Mouse (Mus musculus) olfactory bulb, adult 2 months (tissue): ENCODE data around the gene Uvrag.

Experiments
- CTCF ChIP-seq: fragments of 200-500 bp; IDR thresholded peaks from 2 replicates; pipeline ENCODE4 v1.5.1; 2012; ENCODE audit warnings: low read depth, mild to moderate bottlenecking, low read length, moderate library complexity; ENCODE audit not compliant: insufficient read depth
- POLR2A ChIP-seq: fragments of 200-500 bp; IDR thresholded peaks from 2 replicates; pipeline ENCODE4 v1.6.1; 2012; ENCODE audit warnings: mild to moderate bottlenecking, low read depth, low read length, moderate library complexity; ENCODE audit not compliant: insufficient read depth

DNA sequence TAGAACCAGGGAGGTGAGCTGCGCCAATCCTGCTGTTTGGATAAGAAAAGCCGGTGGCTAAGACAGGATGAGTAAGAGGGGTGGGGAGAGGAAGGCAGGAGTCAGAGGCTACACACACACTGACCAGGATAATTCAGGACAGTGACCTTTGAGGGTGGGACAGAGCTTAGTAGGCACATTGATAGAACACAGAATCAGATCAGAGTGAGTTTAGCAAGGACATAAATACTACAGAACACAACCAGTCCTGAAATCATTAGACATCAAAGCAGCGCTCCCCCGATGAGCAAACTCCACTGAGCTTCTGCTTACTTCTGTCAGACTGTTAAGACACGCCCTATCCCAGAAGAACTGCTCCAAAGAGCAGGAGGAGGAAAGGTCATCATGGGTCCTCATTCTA, 237.1 kb downstream of the Uvrag start:
- TF ChIP-seq CTCF (no peak), POLR2A (no peak)
